Mouse (Mus musculus): ENCODE data around the gene Ltbp1. TPM values are rescaled to one million over a fixed set of nuclear protein-coding genes. Genes with fewer than 3 reads are reported as not detected.

Gene Ltbp1
- polyA plus RNA-seq, 1 experiment from 2014 or later = 3.0 TPM

DNA sequence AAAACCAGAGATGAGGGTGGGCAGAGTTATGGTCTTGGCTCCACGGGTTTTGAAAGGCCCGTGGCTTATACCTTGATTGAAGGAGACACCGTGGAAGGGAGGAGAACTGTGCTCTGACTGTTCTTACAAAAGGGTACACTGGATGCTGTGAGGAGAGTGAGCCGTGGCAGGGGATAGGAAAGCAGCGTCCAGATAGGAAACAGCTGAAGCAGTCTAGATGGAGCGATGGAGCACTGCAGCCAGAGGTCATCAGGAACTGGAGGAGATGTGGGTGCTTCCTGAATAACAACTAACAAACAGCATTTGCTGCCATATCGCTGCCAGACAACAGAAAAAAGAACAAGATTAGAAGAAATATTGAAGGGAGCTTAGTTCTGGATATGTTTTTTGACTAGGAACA is 166.3 kb downstream of the Ltbp1 start:
- no peaks in the 10 kb centered on the region for H3K36me3 ChIP-seq (ENCODE audit: poor library complexity, severe bottlenecking)
- no peak overlapping the region for H3K4me2 ChIP-seq
- H3K9ac ChIP-seq = no peak overlapping the region
- no peaks in the 10 kb centered on the region for H3K9me3 ChIP-seq (replicated peaks)
- H3K4me1 ChIP-seq = no peaks in the 10 kb centered on the region
- H3K27me3 ChIP-seq = no peaks in the 10 kb centered on the region
- no peak for ATAC-seq
- no peak overlapping the region for H3K27ac ChIP-seq
- WGBS = 87% methylated on average over 7 of the region's 7 CpGs
- H3K4me3 ChIP-seq = no peak overlapping the region

DNA sequence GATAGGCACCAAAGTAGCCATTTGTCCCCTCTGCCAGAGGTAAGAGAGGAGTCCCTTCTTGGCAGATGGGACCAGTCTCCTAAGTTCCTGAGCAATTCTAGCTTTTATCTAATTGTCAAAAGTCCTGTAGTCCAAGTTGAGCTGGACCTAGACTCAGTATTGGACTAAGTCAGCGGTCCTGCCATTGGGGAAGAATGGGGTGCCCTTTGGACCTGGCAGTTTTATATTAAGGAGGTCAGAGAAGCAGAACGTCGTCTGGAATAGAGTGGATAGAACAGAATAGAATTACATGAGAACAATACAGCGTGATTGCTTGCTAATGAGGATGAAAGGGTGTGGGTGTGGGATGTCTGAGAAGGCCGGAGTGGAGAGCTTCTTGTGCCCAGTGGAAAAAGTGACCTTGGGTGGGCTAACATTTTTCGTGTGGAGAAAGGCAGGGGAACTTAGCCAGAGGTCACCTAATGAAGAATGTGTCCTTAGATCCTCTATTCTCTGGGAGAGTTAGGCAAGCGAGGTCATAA is 167.4 kb downstream of the Ltbp1 start:
- peaks cover under 1% of the 10 kb centered on the region; the same call in 1 of the 2 replicates for H3K4me1 ChIP-seq
- no peak for ATAC-seq
- no peak overlapping the region for H3K4me3 ChIP-seq
- H3K9ac ChIP-seq = no peak overlapping the region
- H3K27ac ChIP-seq = no peak overlapping the region
- H3K9me3 ChIP-seq (replicated peaks) = no peaks in the 10 kb centered on the region
- H3K4me2 ChIP-seq = no peak overlapping the region
- no peaks in the 10 kb centered on the region for H3K36me3 ChIP-seq (ENCODE audit: poor library complexity, severe bottlenecking)
- WGBS = 66% methylated on average over 7 of the region's 7 CpGs
- no peaks in the 10 kb centered on the region for H3K27me3 ChIP-seq

DNA sequence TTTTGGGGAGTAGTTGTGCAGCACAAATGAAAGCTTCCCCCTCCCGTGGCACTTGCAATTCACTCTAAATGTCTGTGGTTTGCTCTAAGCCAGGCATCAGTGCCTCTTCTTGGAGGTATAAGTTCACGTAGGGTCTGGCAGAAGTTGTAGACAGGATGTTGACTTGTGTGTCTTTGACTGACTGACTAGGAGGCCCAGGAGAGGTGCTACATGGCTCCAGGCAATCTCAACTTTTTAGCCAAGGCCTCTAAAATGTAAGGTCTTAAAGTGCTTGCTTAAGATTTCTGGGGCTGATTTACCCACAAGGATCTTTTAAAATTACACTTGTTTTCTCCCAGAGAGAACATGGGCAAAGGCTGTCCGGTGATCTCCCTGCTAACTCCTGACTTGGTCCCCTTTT is 169.1 kb downstream of the Ltbp1 start:
- Histone ChIP-seq H3K4me2 (no peak overlapping the region), H3K36me3 (ENCODE audit: poor library complexity, severe bottlenecking) (no peaks in the 10 kb centered on the region), H3K4me1 (peaks cover 10% of the 10 kb centered on the region), H3K9me3 (replicated peaks) (no peaks in the 10 kb centered on the region), H3K9ac (no peak overlapping the region), H3K27ac (no peak overlapping the region), H3K4me3 (no peak overlapping the region), H3K27me3 (no peaks in the 10 kb centered on the region)
- WGBS = 88% methylated on average over 3 of the region's 3 CpGs
- ATAC-seq = no peak

DNA sequence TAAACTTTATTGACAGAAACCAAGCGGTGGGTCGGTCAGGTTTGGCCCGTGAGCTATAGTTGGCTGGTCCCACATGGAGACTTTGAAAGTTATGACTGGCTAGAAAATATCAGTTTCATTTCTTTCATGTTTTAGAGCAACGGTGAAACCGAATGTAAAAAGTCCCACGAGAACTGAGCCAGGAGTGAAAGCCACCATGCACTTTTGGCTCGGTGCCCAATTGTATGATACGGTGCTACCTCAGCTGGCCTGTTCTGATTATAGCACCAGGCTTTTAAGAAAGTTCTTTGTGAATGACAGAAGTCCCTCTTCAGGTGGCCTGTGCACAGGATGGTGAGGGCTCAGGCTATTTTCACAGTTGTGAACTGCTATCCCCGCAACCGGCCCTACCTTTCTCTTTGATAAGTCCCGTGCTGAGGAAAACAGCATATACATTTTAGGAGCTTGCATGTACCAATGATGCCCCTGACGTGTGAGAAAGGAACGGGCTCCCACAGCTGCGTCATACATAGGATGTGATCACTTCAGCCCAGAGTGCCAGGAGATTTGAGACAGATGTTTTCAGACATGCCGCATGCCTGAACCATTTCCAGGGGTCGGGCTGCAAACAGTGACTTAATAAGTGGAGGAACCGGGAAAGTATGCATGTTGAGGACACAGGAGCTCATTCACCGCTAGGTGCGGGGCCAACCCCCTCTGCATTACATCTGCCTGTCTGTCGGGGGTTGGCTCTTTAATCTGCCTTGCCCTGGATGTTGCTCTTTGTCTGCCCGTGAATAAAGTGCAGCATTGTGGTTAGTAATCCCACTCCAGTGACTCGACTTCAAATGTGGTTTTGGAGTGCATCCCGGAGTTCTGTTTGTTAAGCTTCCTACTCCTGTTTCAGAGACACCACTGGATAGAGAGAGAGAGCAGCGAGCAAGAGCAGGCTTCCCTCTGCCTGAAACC is 172.8 kb downstream of the Ltbp1 start:
- Histone ChIP-seq H3K9ac (no peak overlapping the region), H3K4me1 (peaks cover 10% of the 10 kb centered on the region), H3K36me3 (ENCODE audit: poor library complexity, severe bottlenecking) (no peaks in the 10 kb centered on the region), H3K27me3 (no peaks in the 10 kb centered on the region), H3K9me3 (replicated peaks) (no peaks in the 10 kb centered on the region), H3K4me2 (peak overlapping the region; percentile 43), H3K27ac (no peak overlapping the region), H3K4me3 (peak overlapping the region; percentile 14; the same call in 1 of the 2 replicates)
- ATAC-seq = peak; percentile 71
- WGBS = 31% methylated on average over 24 of the region's 24 CpGs

DNA sequence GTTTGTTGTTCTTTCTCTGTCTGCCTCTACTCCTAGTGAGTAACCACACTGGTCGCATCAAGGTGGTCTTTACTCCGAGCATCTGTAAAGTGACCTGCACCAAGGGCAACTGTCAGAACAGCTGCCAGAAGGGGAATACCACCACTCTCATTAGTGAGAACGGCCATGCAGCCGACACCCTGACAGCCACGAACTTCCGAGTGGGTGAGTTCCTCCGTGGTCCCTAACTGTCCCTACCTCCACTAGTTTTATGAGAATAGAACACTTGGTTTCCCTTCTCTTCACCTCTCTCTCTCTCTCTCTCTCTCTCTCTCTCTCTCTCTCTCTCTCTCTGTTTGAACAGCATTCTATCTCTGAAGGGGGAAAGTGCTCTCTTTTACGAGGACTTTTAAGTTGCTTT is 173.6 kb downstream of the Ltbp1 start:
- WGBS = 43% methylated on average over 8 of the region's 8 CpGs
- H3K4me2 ChIP-seq = 0 out of 2 replicates have a peak overlapping the region, but pooled peaks have one; percentile 6

DNA sequence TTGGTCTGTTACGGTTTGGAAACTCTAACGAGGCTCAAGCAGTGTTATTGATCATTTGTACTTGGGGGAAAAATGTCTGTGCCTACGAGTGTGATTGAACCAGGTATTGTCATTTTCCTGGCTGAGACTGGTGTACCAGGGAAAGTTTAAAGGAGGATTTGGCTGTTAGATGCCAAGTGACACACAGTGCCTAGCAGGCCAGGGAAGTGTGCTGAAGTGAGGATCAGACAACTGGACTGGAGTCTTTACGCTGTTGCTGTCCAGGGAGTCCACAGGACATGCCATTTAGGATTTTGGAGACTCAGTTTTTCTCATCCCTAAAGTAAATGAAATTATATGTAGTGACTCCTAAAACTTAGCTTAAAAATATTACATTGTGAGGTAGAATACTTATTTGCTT is 174.9 kb downstream of the Ltbp1 start:
- no peak for ATAC-seq
- 65% methylated on average over 4 of the region's 4 CpGs for WGBS

More for the DNA sequence above, 173.6 kb downstream of the Ltbp1 start:
- ATAC-seq = no peak
- Histone ChIP-seq H3K27ac (no peak overlapping the region), H3K4me3 (no peak overlapping the region), H3K4me1 (peaks cover 10% of the 10 kb centered on the region), H3K36me3 (ENCODE audit: poor library complexity, severe bottlenecking) (no peaks in the 10 kb centered on the region), H3K27me3 (no peaks in the 10 kb centered on the region), H3K9ac (no peak overlapping the region), H3K9me3 (replicated peaks) (no peaks in the 10 kb centered on the region)

DNA sequence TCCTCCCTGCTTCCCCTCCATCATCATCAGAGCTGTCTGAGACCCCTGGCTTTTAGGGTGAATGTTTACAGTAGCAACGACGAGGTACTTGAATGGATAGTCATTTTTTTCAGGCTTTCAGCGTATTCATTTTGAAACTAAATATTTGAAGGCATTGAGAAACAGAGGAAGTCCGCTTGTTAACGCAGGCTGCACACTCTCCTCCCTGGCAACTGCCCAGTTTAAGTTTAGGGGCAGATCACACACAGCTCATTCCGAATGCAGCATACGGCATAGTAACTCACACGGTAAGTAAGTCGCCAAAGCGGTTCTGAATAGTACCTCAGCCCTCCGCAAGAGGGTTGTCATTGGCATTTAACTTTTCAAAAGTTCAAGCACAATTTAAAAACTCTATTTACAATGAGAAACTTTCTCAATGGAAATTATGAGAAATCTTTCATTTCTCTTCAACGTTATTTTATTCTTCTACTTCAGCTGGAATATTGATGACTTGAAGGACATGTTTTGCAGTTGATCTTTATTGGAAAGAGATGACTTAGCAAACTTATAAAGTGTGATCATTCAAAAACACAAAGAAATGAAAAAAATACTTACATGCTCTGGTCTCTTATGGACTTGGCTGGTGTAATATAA is 175.7 kb downstream of the Ltbp1 start:
- Histone ChIP-seq H3K4me2 (no peak overlapping the region), H3K27ac (no peak overlapping the region), H3K36me3 (ENCODE audit: poor library complexity, severe bottlenecking) (no peaks in the 10 kb centered on the region), H3K9ac (no peak overlapping the region), H3K9me3 (replicated peaks) (no peaks in the 10 kb centered on the region), H3K27me3 (no peaks in the 10 kb centered on the region), H3K4me3 (no peak overlapping the region), H3K4me1 (peaks cover 10% of the 10 kb centered on the region)
- ATAC-seq = no peak
- WGBS = 61% methylated on average over 12 of the region's 12 CpGs

More for the DNA sequence above, 174.9 kb downstream of the Ltbp1 start:
- no peaks in the 10 kb centered on the region for H3K36me3 ChIP-seq (ENCODE audit: poor library complexity, severe bottlenecking)
- H3K4me3 ChIP-seq = no peak overlapping the region
- peaks cover 10% of the 10 kb centered on the region for H3K4me1 ChIP-seq
- H3K27me3 ChIP-seq = no peaks in the 10 kb centered on the region
- no peak overlapping the region for H3K27ac ChIP-seq
- H3K4me2 ChIP-seq = no peak overlapping the region
- no peak overlapping the region for H3K9ac ChIP-seq
- H3K9me3 ChIP-seq (replicated peaks) = no peaks in the 10 kb centered on the region

DNA sequence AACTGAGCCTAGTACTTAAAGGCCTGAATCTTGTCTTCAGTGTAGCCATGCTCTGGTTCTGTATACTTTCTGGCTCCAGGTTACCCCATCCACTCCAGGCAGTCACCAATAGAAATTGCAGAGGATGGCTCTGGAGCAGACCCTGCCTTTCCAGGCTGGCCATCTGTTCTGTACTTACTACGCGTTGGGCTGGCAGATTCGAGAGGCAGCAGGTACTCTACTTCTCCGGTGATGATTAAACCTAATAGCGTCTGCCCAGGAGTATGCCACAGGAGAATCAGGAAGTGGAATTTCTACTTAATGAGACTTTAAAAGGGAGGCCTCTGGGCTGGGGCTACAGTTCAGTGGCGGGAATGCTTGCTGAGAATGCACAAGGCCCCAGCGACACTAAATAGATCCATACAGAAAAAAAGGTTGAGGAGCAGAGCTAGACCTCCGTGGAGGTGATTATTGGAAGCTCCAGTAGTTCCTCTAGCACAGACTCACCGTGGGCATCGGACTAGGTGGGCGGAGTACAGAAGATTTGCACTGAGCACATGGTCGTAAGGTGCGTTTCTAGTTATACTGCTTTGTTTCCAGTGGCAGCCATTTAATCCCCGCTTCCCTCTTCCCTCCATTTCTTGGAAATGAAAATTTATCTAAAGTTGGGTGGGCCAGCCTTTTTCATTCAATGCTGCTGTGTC is 177.1 kb downstream of the Ltbp1 start:
- WGBS = 80% methylated on average over 14 of the region's 14 CpGs
- no peak overlapping the region for H3K27ac ChIP-seq
- no peak overlapping the region for H3K4me2 ChIP-seq
- no peaks in the 10 kb centered on the region for H3K36me3 ChIP-seq (ENCODE audit: poor library complexity, severe bottlenecking)
- no peak overlapping the region for H3K9ac ChIP-seq
- H3K27me3 ChIP-seq = no peaks in the 10 kb centered on the region
- H3K9me3 ChIP-seq (replicated peaks) = no peaks in the 10 kb centered on the region
- ATAC-seq = no peak
- peaks cover 10% of the 10 kb centered on the region for H3K4me1 ChIP-seq
- no peak overlapping the region for H3K4me3 ChIP-seq

DNA sequence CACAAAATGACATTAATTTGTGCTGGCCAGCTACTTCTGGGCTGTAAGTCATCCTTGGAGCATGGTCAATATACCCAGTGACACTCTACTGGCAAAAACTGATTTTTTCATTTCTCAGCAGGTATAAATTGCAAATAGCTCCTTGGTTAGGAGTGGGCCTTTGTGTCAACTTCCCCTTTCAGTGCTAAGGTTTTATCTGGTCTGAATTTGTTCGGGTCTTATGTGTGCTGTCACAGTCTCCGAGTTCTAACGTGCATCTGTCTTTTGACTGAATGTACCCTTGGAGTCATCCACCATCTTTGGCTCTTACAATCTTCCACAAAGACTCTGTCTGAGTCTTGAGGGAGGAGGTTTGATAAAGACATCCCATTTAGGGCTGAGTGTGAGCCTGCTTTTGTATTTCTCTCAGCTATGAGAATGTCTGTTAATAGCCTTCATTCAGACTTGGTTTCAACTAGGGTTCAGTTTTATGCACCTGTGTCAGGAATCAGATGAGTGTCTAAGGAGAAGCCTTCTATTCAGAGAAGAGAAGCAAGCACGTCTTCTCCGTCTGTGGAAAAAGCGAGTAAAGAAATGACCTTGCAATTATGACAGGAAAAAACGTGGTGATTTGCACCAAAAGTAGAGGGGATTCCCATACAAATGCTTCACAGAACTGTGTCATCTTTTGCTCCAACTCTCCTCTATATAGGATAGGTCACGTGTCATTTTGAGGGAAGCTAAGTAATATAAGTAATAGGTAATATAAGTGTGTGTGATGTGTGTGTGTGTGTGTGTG is 181.6 kb downstream of the Ltbp1 start:
- H3K27ac ChIP-seq = no peak overlapping the region
- H3K36me3 ChIP-seq (ENCODE audit: poor library complexity, severe bottlenecking) = no peaks in the 10 kb centered on the region
- H3K27me3 ChIP-seq = no peaks in the 10 kb centered on the region
- no peaks in the 10 kb centered on the region for H3K4me1 ChIP-seq
- no peak overlapping the region for H3K9ac ChIP-seq
- no peak overlapping the region for H3K4me3 ChIP-seq
- H3K9me3 ChIP-seq (replicated peaks) = no peaks in the 10 kb centered on the region
- ATAC-seq = no peak
- 82% methylated on average over 8 of the region's 8 CpGs for WGBS
- H3K4me2 ChIP-seq = no peak overlapping the region

DNA sequence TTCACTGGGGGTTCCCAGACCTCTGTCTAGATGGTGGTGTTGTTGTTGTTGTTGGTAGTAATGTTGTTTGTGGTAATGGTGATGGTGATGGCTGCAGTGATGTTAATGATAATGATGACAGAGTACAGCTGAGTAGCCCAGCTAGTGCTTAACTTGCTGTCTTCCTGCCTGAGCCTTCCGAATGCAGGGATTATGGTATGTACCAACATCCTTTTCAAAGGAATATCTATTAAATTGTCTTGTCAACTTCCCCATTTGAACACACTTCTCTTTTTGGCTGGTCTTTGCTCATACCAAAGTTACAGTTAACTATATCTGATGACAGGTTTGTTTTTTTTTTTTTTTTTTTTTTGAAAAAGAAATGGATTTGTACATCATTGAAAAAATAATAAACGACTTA is 191.6 kb downstream of the Ltbp1 start:
- no peak overlapping the region for H3K4me2 ChIP-seq
- ATAC-seq = no peak
- H3K4me3 ChIP-seq = no peak overlapping the region
- H3K27me3 ChIP-seq = no peaks in the 10 kb centered on the region
- no peaks in the 10 kb centered on the region for H3K9me3 ChIP-seq (replicated peaks)
- no peaks in the 10 kb centered on the region for H3K36me3 ChIP-seq (ENCODE audit: poor library complexity, severe bottlenecking)
- WGBS = 87% methylated on average over 2 of the region's 2 CpGs
- H3K27ac ChIP-seq = no peak overlapping the region
- no peak overlapping the region for H3K9ac ChIP-seq
- no peaks in the 10 kb centered on the region for H3K4me1 ChIP-seq

DNA sequence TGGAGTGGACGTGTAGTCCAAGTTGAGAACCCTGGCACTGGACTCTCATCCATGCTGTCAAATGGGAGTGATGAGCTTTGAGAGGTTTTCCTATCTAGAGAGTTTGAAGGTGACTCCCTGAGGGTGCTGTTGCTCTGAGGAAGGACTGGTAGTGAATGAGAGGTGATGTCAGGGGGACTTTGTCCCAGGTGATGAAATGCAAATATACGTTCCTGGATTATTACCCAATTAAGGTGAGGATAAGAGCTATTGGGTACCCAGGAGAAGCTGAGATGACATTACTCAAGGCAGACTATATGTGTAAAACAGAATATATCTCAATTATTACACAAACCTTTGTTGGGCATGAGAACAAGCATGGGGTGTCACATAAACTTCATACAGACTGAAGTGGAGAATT is 193.4 kb downstream of the Ltbp1 start:
- no peaks in the 10 kb centered on the region for H3K36me3 ChIP-seq (ENCODE audit: poor library complexity, severe bottlenecking)
- WGBS = 88% methylated on average over 2 of the region's 2 CpGs
- H3K4me3 ChIP-seq = no peak overlapping the region
- no peak overlapping the region for H3K4me2 ChIP-seq
- no peak overlapping the region for H3K27ac ChIP-seq
- no peaks in the 10 kb centered on the region for H3K4me1 ChIP-seq
- no peak for ATAC-seq
- no peak overlapping the region for H3K9ac ChIP-seq
- H3K9me3 ChIP-seq (replicated peaks) = no peaks in the 10 kb centered on the region
- H3K27me3 ChIP-seq = no peaks in the 10 kb centered on the region

Measured in forebrain, embryonic 13.5 days (tissue).